Mouse (Mus musculus) limb, embryonic 14.5 days (tissue): ENCODE measurements around the gene Pakap. TPM values are rescaled to one million over a fixed set of nuclear protein-coding genes. Genes with fewer than 3 reads are reported as not detected.
A peak's percentile ranks its signal among the peaks of the same experiment; 100 is the strongest.

Experiments
- ATAC-seq: fragments of 200-750 bp; cut with Nextera tagmentation; 2 replicates; pipeline ENCODE4 v1.8.0; 2017; ENCODE audit warnings: low read depth, moderate number of reproducible peaks, moderate TSS enrichment; ENCODE audit not compliant: low FRiP score
- DNase-seq: peaks from one replicate; pipeline ENCODE4 v3.0.0-alpha.2; 2015; ENCODE audit warnings: low spot score
- H3K27ac ChIP-seq: fragments of 300-500 bp; sonication (generic); replicated peaks from 2 replicates; pipeline ENCODE4 v1.5.1; 2014; ENCODE audit warnings: low read depth, mild to moderate bottlenecking, low read length, moderate library complexity, mixed read lengths
- H3K27me3 ChIP-seq: fragments of 300-500 bp; sonication (generic); 2 replicates; pipeline ENCODE4 v1.6.1; 2014; ENCODE audit warnings: low read length, mixed read lengths; ENCODE audit not compliant: control insufficient read depth, insufficient read depth
- H3K36me3 ChIP-seq: fragments of 300-500 bp; sonication (generic); 2 replicates; pipeline ENCODE4 v1.6.1; 2014; ENCODE audit warnings: mild to moderate bottlenecking, low read length, moderate library complexity, mixed read lengths; ENCODE audit not compliant: control insufficient read depth, insufficient read depth
- H3K4me1 ChIP-seq: fragments of 300-500 bp; sonication (generic); 2 replicates; pipeline ENCODE4 v1.6.1; 2014; ENCODE audit warnings: antibody characterized with exemption, low read length, mixed read lengths; ENCODE audit not compliant: control insufficient read depth, insufficient read depth
- H3K4me2 ChIP-seq: fragments of 300-500 bp; sonication (generic); replicated peaks from 2 replicates; pipeline ENCODE4 v1.6.1; 2014; ENCODE audit warnings: low read depth, mild to moderate bottlenecking, low read length, moderate library complexity; ENCODE audit not compliant: severe bottlenecking
- H3K4me3 ChIP-seq: fragments of 300-500 bp; sonication (generic); replicated peaks from 2 replicates; pipeline ENCODE4 v1.5.1; 2014; ENCODE audit warnings: low read length
- H3K9ac ChIP-seq: fragments of 300-500 bp; sonication (generic); 2 replicates; pipeline ENCODE4 v1.6.1; 2014; ENCODE audit warnings: mild to moderate bottlenecking, low read depth, low read length, moderate library complexity; ENCODE audit not compliant: severe bottlenecking
- H3K9me3 ChIP-seq: fragments of 300-500 bp; sonication (generic); 2 replicates; pipeline ENCODE4 v1.6.1; 2016; ENCODE audit warnings: low read length; ENCODE audit not compliant: control insufficient read depth
- POLR2A ChIP-seq: fragments of 200-500 bp; IDR thresholded peaks from 2 replicates; pipeline ENCODE4 v1.8.0; 2012; ENCODE audit warnings: inconsistent platforms, mild to moderate bottlenecking, moderate library complexity, borderline replicate concordance; ENCODE audit not compliant: insufficient read depth, insufficient read length; ENCODE audit errors: extremely low read depth
- WGBS: fragments of 180-500 bp; shearing (Covaris S2); extraction: QIAGEN DNeasy Blood & Tissue Kit; methylation state at CpG from one replicate; pipeline ENCODE4 v1.1.7; 2014; 5-methylcytosine and 5-hydroxymethylcytosine counted together
- polyA plus RNA-seq, 2 experiments: library from polyadenylated mRNA; depleted of rRNA in 1 of 2; stranded (reverse) in 1 of 2; unstranded in 1 of 2; fragments of >200 nt; fragmentation: Nextera tagmentation in 1 of 2; extraction: Ambion mirVana in 1 of 2; gene quantifications; 2 replicates each; pipeline versions ENCODE4 v1.2.1 to v1.2.3; 2012 to 2014

Pakap gene
- polyA plus RNA-seq, 2 experiments = 6.4 to 26.9 TPM

DNA sequence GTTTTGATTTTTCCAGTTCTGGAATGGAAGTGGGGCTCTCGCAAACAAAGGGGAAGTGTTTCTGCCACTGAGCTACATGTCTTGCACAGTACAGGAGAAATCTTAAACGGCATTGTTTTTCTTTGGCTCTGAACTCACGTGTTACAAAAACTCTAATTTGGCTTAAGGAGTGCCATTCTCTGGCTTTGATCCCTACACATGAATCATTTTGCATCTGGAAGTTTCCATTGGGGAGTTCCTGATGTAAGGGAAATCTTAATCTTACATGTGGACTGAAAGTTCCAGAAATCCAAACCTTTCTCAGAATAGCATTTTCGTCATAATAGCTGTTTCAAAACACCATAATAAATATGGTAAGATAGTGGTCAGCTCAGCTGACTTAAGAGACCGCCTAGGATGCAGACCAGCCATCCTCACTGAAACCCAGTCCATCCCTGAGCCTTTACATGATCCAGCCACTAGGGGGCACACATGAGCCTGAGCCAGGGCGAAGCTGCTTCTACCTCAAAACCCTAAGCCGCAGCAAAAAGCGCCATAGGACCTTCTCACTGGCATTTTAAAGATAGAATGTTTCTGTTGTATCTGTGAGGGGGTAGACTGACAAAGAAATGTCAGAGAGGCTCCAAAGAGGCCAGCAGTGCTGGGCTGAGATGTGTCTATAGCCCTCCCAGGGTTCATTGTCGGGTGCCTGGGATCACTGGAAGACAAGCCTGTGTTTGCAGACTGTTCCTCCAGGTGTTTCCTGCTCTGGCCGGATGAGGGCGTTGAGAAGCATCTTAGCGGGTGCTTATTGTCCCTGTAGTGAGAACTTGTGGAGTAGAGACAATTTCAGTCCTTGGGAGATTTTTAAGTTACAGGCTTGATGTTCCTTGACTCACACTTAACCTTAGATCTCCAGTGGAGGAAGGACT lies 105.3 kb downstream of the Pakap start:
- Histone ChIP-seq H3K27me3 (no peaks in the 10 kb centered on the region), H3K9ac (no peak overlapping the region), H3K36me3 (0 out of 2 replicates have a peak, but pooled peaks cover 3% of the 10 kb centered on the region), H3K4me2 (peak overlapping the region; percentile 33), H3K4me3 (no peak overlapping the region), H3K27ac (no peak overlapping the region), H3K4me1 (peaks cover 23% of the 10 kb centered on the region), H3K9me3 (no peaks in the 10 kb centered on the region)
- 13% methylated on average over 12 of the region's 12 CpGs for WGBS
- TF ChIP-seq POLR2A = no peak
- peak; percentile 86 for DNase-seq
- peak; percentile 51; the same call in 1 of the 2 replicates for ATAC-seq

DNA sequence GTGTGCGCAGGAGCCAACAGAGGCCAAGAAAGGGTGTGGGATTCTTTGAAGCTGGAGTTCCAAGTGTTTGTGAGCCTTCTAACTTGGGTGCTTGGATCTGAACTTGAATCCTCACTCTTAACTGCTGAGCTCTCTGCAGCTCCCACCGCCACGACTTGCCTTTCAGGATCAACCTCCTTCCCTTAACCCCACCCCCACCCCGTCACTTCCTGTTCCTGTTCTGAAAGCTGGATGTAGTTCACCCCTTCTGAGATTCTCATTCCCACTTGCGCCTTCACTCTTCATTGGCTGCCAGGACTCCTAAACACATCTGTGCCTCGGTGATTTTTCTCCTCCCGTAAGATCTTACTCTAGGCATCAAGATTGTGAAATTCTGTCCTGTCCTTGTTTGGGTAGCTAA lies 106.4 kb downstream of the Pakap start:
- Histone ChIP-seq H3K4me2 (no peak overlapping the region), H3K4me3 (no peak overlapping the region), H3K9ac (no peak overlapping the region), H3K27ac (0 out of 2 replicates have a peak overlapping the region, but pooled peaks have one; percentile 9), H3K4me1 (peaks cover 23% of the 10 kb centered on the region), H3K9me3 (no peaks in the 10 kb centered on the region), H3K27me3 (no peaks in the 10 kb centered on the region), H3K36me3 (0 out of 2 replicates have a peak, but pooled peaks cover 3% of the 10 kb centered on the region)
- 58% methylated on average over 7 of the region's 7 CpGs for WGBS
- no peak for DNase-seq
- ATAC-seq = no peak
- TF ChIP-seq POLR2A = no peak

DNA sequence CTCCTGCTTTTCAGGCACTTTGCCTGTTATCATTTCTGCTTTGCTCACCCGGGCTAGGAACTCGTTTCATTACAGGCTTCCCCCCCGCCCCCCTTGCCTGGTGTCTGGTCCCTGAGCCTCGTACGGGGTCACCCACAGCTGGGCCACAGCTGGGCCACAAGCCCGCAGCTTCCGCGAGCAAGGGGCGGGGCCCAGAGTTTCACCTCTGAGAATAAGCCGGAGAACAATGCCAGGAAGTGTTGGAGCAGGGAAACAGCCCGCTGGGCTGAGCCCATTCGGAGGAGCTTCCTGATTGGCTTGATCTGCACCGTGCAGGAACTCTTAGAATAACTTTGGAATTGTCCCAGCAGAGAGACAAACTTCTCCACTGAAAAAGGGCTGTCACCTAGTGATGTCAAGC lies 107.4 kb downstream of the Pakap start:
- DNase-seq = peak; percentile 70
- Histone ChIP-seq H3K9me3 (no peaks in the 10 kb centered on the region), H3K9ac (peak overlapping the region; percentile 25; the same call in 1 of the 2 replicates), H3K36me3 (0 out of 2 replicates have a peak, but pooled peaks cover 3% of the 10 kb centered on the region), H3K27me3 (no peaks in the 10 kb centered on the region), H3K4me3 (peak overlapping the region; percentile 21), H3K27ac (peak overlapping the region; percentile 49; the same call in 1 of the 2 replicates), H3K4me1 (peaks cover 23% of the 10 kb centered on the region), H3K4me2 (peak overlapping the region; percentile 45)
- TF ChIP-seq POLR2A = no peak
- ATAC-seq = peak; percentile 83
- WGBS = 6% methylated on average over 13 of the region's 13 CpGs

- ATAC-seq (no peak), DNase-seq (no peak)
- H3K4me2 ChIP-seq = no peak overlapping the region
- H3K27me3 ChIP-seq = no peaks in the 10 kb centered on the region
- no peak for TF ChIP-seq POLR2A
- no peak overlapping the region for H3K9ac ChIP-seq
- WGBS = 81% methylated on average over 12 of the region's 12 CpGs
- H3K36me3 ChIP-seq = 0 out of 2 replicates have a peak, but pooled peaks cover 3% of the 10 kb centered on the region
- H3K4me3 ChIP-seq = no peak overlapping the region
- no peaks in the 10 kb centered on the region for H3K9me3 ChIP-seq
- H3K4me1 ChIP-seq = peaks cover 23% of the 10 kb centered on the region
- no peak overlapping the region for H3K27ac ChIP-seq
Measured at GRCm38 (mm10) chr4:57677916-57678315, 109.9 kb downstream of the Pakap start.

DNA sequence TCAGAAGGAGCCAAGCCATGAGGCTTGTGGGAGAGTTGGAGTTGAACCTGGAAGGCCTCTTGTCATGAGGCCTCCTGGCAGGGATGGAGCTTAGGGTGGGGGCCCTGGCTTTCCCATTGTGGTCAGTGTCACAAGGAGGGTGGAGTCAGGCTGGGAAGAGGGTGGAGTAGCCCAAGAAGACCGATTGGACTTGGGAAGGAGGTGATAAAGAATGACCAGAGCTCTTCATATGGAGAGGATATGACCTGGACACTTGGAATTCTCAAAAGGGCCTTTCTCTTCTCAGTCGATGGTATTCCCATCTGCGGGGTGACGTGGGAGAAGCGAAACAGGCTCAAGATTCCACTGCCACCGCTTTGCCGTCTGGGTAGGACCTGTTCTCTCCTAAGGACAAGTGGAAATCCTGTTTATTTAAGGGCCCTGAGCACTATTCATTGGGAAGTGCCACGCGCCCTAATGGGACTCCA lies 111.0 kb downstream of the Pakap start:
- WGBS = 91% methylated on average over 9 of the region's 9 CpGs
- no peak for TF ChIP-seq POLR2A
- Histone ChIP-seq H3K9ac (no peak overlapping the region), H3K27ac (no peak overlapping the region), H3K4me1 (peaks cover 14% of the 10 kb centered on the region), H3K9me3 (no peaks in the 10 kb centered on the region), H3K27me3 (no peaks in the 10 kb centered on the region), H3K4me2 (no peak overlapping the region), H3K36me3 (0 out of 2 replicates have a peak, but pooled peaks cover 3% of the 10 kb centered on the region), H3K4me3 (no peak overlapping the region)
- DNase-seq = no peak
- ATAC-seq = no peak
